Mouse (Mus musculus) adrenal gland, postnatal 25 days (tissue): ENCODE measurements at regions not wholly inside any gene's neighbourhood (a gene's known extent, or its start where the extent isn't known, plus 50 kb on each side); places are given as distances from the start of the nearest gene placed in this dataset.

Experiments used
- DNase-seq: peaks from one replicate; pipeline ENCODE4 v3.0.0; 2021; ENCODE audit warnings: mixed read lengths

DNA sequence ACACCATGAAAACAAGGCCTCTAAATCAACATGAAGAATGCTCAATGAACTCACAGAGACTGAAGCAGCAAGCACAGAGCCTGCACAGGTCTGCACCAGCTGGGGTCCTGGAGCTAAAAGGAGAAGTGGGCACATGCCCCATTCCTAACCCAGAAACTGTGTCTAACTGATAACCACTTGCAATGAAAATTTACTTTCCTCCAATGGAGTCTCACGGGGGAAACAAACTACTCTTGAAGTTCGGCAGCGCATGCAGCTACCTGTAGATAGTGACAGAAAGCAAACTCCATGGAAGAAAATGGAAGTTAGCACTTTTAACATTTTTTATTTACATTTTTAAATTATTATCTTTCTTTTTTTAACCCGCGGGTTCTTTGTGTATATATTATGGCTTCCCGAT lies 76.8 kb upstream of the Akap6 start:
- DNase-seq: no peak

DNA sequence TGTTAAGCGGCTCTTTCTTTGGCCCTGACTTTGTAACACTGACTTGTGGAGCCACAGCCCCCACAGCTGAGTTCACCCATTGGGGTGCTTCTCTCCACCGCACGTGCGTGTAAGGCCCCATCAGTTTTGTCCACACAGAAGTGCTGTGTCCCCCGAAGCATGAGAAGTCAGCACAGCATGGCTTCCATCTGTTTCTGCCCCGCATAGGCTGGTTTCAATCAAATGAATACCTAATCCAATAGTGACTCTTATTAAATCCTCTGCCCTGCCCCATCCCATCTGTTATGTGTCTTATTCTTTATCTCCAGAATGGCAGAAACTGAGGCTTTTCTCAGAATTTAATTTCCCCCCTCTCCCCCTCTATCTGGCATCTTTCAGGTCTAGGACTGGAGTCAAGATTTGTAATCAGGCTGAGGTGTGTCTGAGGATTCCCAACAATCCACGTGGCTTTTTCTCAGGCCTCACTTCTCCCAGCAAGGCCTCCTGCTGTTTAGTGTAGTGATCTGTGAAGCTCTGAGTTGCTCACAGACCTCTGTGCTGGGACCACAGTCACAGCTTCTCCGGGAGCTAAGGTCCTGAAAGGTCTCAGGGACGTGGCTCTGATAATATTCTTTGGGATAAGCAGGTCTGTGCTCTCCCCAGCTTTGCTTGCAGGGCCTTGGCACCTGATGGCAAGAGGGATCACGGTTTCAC lies 75.6 kb upstream of the Akap6 start:
- DNase-seq: no peak

DNA sequence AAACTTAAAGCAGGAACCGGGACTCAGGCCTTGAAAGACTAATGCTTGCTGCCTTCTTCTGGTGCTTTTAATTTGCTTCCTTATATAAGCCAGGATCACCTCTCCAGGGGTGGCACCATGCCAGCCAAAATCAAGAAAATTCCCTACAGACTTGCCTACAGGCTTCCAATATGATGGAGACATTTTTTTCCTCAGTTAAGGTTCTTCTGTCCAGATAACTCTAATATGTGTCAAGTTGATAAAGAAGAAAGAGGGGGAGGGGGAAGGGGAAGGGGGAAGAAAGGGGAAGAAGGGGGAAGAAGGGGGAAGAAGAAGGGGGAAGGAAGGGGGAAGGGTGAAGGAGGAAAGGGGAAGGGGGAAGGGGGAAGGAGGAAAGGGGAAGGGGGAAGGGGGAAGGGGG lies 74.3 kb upstream of the Akap6 start:
- DNase-seq: no peak

DNA sequence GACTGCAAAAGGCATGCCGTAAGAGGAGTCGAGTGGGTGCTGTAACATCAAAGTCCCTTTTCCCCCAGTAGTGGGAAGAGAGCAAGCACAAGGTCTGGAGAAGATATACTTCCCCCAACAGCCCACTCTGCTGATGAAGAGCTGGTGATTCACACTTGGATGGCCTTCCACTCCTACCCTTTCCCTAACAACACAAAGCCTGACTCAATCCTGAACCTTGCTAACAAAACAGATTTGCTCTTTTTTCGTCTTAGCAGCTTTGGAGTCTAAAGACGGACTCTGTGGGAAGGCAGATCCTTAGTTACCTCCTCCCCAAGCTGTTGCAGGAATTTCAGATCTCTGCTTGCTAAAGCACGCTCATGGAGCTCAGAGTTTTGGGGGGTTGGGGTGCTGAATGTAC lies 70.4 kb upstream of the Akap6 start:
- DNase-seq: no peak

DNA sequence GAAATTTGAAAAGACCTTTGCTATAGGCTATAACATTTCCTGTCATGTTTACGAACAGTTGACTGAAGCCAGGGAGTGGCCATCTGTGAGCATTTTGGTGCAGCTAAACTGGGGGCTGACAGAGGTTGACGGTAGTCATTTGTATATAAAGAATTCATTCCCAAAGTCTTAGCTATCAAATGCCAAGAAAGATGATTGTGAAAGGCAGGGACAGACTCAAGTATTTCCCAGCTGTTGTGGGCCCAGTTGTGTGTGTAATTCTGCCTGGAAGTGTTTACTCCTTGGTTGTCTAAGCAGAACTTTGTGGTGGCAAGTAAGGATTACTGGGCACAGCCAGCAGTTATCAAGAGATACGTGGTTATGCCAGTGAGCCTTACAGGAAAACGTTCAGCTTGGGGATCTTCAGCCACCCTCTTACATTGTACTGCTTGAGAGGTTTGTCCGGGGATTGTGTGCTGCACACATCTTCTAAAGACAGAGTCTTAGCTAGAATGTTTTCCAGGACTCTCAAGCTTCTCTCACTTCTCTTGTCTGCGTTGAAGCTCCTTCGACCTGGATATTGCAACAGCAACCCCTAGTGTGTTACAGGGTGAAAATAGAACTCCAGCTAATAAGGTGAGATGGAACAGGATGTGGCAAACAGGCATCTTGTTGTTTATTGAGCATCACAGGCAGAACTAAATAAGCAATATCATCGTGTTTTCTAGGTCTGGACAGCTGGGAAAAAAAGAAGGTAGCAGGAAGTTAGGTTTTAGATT lies 63.9 kb upstream of the Akap6 start:
- DNase-seq: no peak

DNA sequence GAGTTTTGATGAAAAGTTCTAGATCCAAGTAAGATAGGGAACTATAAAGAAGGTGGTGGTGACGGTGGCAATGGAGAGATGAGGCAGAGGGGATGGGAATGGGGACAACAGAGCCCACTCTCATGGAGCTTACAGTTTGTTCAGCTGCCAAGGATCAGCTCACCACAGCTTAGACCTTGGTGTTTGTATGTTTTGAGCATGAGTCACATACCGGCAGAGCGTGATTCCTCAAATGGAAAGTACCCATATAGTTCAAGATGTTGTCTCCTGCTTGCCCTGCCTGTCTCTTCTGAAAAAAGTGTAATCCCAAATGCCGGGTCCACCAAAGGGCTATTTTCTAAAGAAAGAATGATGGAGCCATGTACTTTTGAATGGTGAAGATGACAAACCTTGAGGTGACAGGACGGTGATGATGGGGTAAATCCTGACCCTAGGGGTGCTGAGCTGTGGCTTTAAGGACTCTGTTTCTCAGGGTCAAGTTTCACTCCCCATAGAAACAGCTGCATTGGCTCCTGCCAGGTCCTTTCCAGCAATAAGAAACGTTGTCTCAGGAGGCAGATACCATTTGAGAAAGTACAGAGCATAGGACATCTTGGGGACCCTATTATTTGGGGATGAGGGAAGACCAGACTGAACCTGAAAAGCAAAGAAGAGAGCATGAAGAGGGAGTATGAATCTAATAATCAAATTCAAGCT lies 62.8 kb upstream of the Akap6 start:
- DNase-seq: no peak

DNA sequence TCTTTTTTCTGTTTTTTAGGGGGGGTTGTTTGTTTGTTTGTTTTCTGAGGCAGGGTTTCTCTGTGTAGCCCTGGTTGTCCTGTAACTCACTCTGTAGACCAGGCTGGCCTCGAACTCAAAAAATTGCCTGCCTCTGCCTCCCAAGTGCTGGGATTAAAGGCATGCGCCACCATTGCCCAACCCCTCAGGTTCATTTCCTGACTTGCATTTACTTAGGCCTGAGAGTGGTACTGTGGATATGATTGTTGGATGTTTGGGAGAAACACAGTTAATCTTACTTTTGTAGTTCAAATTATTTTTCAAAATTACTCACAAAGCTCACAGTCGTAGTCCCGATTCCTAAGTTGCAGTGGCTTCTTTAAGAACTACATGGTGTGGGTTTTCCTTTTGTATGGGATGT lies 62.3 kb upstream of the Akap6 start:
- no peak for DNase-seq

DNA sequence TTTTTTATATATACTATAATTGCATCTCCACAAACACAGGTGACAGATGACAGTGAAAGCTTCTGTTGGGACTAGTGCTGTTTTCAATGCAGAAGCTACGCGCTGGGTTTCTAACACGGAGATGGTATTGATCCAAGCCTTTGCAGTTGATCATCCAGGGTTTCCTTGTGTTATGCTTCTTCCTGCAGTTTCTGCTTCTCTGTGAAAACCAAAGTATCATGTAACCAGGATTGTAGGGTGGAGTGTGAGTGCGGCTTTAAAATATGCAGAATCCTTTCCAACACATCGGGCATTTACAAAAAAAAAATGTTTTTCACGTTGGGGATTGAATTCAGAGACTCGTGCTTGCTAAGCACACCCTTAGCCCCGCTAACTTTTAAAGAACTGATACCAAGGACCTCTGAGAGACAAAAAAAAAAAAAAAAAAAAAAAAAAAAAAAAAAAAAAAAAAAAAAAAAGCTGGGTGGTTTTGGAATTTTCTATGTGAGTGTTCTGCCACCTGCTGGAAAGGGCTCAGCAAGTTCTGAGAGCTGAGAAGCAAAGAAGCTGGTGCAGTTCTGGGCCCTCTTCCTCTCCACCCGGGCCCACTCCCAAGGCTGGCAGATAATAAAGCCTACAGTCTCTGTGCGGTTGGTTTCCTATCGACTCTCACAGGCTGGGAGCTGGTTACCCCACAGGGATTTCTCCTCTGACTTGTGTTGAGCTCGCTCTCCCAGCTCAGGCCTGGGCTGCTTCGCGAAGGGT lies 61.5 kb upstream of the Akap6 start:
- peak; percentile 48 for DNase-seq

DNA sequence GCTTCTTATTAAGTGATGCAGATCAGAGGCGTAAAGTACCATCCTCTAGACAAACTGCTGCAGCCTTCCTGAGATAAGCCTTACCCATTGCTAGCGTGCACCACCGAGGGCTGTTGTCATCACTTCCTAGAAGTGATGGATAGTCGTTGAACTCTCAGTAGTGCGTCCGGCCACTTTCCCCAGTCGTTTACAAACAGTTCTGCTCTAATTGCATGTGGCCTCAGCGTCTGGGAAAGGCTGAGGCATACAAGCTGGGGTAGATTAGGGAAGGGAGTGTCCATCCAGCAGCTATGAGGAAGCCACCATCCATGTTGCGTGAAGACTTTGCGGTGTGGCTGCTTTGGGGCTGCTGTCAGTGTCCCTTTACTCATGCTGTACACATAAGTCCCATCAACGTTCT lies 60.7 kb upstream of the Akap6 start:
- DNase-seq: no peak

DNA sequence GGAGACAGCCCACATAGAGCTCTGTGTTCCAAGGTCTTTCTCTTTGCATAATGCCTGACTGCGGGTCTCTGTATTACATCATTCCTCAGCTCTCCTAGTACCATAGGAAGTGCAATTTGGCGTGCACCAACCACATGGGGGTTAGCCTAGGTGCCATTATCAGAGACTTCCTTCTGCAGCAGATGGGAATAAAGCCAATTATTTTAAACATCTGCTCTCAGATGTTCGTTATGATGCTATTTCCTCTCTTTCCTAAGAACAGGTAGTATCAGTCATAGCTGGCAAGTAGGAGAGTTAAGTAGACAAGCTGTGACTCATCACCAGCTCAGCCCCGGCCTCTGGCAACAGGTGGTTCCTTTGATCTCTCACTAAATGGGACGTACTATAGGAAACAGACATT lies 55.1 kb upstream of the Akap6 start:
- no peak for DNase-seq
